Mouse (Mus musculus) lung, postnatal 10 days (tissue): ENCODE results near the gene Oas1h.
"Not testable (repeated sequence)": the region's sequence is repeated elsewhere in the genome, so short reads cannot be mapped to it uniquely, and the experiment has no call there.

ENCODE experiments used
- DNase-seq: peaks from one replicate; pipeline ENCODE4 v3.0.0; 2021

Gene Oas1h

GRCm38 (mm10) chr5:120861121-120861520, at the start of gene Oas1h:
Gene Oas1h (plus strand): TSS chr5:120861421.
- DNase-seq = no peak

GRCm38 (mm10) chr5:120811951-120812819, 49.0 kb upstream of the Oas1h start, which contains the start of gene Oas1c:
Gene Oas1c (minus strand): TSS chr5:120812514.
- DNase-seq = peak; percentile 92

- DNase-seq = no peak
These were observed 48.2 kb upstream of the Oas1h start for GRCm38 (mm10) chr5:120813023-120813422.

GRCm38 (mm10) chr5:120815949-120816348, 45.3 kb upstream of the Oas1h start:
- DNase-seq = peak; percentile 29

- no peak for DNase-seq
These were observed 42.2 kb upstream of the Oas1h start for GRCm38 (mm10) chr5:120818999-120819398.

DNA sequence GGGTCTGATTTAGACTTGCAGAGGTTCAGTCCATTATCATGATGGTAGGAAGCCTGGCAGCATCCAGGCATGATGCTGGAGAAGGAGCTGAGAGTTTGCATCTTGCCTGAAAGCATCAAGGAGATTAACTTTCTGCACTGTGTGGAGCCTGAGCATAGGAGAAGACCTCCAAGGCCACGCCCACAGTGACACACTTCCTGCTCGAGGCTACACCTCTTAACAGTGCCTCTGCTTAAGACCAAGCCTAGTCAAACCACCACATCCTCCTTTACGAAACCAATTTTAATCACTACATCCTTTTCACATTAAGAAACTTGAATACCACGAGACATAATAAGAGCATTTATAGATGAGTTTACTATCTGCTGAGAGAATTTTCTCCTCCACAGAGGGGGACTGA, 30.2 kb upstream of the Oas1h start:
- no peak for DNase-seq

- no peak for DNase-seq
These were observed 27.6 kb upstream of the Oas1h start for GRCm38 (mm10) chr5:120833335-120834280.

GRCm38 (mm10) chr5:120836731-120837585, 24.3 kb upstream of the Oas1h start:
- DNase-seq = peak; percentile 45

DNA sequence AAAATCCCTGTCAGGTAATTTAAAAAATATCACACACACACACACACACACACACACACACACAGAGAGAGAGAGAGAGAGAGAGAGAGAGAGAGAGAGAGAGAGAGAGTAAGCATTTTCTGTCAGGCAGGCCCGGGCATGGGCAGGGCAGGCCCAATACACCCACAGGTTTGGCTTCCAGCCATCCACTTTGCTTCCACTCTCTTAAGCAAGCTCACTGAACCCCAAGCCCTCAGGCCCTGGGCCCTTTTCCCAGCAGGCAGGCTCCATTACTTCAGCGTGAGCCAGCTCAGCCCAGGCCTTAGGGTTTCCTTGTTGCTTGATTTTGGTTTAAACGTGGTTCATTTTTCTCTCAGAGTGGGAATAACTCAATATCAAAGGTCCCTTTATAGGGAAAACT, 16.5 kb upstream of the Oas1h start:
- DNase-seq = peak; percentile 14

DNA sequence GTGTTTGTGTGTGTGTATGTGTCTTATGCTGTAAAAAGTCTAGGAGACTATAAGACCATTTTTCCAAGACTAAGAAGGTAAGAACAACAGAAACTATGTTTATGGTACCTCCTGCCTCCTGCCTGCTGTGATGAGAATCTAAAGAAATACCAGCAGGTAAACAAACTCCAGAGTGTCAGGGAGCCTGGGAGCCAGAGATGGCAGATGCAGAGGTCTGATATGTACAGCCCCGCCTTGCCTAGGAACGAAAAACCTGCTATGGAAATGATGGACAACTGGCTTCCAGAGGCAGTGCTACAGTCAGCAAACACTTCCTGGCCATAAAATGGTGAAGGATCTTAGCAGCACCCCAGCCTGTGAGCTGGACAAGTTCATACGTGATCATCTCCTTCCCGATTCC, 14.2 kb upstream of the Oas1h start, which contains the start of gene Oas1f:
TSS of gene Oas1f (plus strand) at position 301 of the 400 bp plus-strand sequence.
- DNase-seq = no peak

DNA sequence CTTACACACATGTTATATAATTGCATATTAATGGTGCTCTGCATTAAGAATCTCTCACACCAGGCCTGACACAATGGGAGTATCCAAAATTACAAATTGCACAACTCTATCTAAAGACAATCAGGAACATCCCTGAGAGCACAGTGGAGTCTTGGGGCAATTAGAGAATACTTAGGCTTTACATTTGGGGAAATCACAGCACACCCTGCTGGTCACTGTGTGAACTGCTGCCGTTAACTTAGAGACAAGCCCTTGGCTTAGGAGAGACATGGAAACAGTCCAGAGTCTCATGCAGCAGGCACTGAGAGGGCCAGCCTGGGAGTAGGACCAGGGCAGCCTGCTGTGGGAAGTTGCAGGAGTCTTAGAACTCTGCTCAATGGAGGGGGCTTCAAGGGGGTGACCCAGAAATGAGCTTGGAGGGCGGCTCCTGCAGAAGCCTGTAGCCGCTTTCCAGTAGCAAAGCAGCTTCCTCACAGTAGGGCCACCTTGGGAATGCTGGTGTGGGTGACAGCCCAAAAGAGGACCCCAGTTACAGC, 11.6 kb upstream of the Oas1h start:
- peak; percentile 53 for DNase-seq

- DNase-seq = no peak
These were observed 2.0 kb upstream of the Oas1h start for GRCm38 (mm10) chr5:120859241-120859640.

DNA sequence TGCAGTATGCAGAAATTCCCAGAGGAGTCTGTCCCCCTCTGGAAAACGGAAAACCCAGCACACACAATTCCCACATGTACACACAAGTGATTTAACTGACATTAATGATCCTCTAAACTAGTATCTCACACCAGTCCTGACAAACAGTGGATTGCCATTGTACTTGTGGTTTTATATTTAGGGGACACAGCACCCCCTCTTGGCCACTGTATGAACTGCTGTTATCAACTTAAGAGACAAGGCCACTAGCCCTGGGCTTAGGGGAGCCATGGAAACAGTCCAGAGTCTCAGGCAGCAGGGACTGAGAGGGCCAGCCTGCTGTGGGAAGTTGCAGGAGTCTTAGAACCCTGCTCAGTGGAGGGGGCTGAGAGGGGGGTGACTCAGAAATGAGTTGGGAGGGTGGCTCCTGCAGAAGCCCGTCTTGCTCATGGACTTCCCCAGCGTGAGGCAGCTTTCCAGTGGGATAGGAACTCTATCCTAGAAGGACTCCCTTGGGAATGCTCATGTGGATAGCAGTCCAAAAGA, 4.2 kb downstream of the Oas1h start:
- DNase-seq = peak; percentile 6

DNA sequence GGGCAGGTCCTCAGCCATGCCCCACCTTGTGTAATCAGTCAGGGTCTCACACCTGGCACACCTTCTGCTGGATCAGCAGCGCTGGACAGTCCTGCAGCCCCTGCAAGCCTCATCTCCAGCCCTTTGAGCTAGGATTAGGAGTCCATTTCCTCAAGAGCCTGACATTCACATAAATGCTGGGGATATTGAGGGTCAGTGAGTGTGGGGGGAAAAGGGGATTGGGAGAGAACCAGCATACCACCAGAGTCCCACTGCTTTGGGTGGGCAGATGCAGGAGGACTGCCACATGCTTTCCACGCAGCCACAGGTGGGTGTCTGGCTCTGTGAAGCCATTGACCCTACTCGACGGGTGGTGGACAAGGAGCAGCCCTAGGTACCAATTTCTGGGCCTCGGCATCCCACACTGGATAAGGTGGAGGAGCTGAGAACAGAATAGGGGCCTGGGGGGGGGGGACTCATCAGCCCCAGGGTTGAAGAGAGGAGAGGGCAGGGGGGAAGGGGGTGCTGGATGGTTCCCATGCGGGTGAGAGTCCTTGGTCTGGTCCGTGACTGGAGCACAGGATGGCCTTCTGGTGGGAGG, 8.3 kb downstream of the Oas1h start:
- no peak for DNase-seq

DNA sequence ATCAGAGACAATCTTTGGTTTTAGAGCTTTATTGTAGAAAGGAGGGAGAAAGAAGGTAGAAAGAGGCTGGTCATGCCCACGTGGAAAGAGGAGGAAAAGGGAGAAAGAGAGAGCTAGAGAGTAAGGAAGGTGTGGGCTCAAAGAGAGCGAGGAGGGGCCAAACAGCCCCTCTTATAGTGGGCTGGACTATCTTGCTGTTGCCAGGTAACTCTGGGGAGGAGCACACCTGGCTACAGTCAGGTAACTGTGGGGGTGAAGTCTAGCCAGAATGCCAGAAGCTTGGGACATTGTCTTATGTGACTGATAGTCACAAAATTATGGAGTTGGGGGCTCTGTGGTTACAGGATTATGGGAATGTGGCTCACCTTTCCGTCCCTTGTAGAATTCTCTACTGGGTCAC, 8.9 kb downstream of the Oas1h start:
- no peak for DNase-seq

DNA sequence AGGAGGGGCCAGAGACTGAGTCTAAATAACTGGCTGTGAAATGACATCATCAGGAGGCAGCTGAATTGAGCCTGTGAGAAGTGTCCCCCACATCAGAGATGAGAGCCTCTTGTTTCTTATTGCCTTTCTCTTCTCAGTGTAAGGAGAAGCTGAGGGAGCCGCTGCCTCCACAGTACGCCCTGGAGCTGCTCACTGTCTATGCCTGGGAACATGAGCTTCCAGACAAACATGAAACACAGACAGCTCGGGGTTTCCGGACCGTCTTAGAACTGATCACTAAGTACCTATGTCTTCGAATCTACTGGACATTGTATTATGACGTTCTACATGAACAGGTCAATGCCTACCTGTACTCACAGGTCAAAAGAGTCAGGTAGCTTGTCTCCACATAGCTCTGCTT, 9.6 kb downstream of the Oas1h start:
- no peak for DNase-seq

- DNase-seq = no peak
These were observed 10.2 kb downstream of the Oas1h start for GRCm38 (mm10) chr5:120871469-120871868.

DNA sequence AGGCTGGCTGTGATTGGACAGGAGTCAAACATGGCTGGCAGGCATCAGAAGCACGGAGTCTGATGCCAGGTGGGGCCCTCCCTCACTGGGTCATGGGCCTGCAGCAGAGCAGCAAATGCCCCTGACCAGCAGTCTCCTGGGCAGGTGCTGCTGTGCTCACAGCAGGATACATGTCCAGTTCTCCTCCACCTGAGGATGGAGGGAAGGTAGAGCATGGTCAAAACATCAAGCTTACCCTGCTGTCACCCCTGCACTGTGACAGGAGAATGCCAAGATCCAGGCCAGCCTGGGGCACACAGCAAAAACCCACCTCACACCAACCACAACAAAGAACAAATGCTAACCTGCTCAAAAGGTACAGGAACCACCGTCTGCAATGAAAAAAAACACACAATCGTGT, 15.6 kb downstream of the Oas1h start:
- DNase-seq = not testable (repeated sequence)

- not testable (repeated sequence) for DNase-seq
These were observed 16.2 kb downstream of the Oas1h start for GRCm38 (mm10) chr5:120877407-120877806.

- DNase-seq = not testable (repeated sequence)
These were observed 17.6 kb downstream of the Oas1h start for GRCm38 (mm10) chr5:120878803-120879202.

- not testable (repeated sequence) for DNase-seq
These were observed 20.5 kb downstream of the Oas1h start for GRCm38 (mm10) chr5:120881681-120882080.
